Mouse (Mus musculus): ENCODE measurements around the gene Wdr6. TPM values are rescaled to one million over a fixed set of nuclear protein-coding genes. Genes with fewer than 3 reads are reported as not detected.

Wdr6 gene
- polyA plus RNA-seq (2014; fragmentation: Illumina TruSeq; extraction: RNeasy Lipid Tissue Mini Kit (QIAGEN cat#74804); ENCODE audit: low read depth, low replicate concordance), result 1.7 TPM

DNA sequence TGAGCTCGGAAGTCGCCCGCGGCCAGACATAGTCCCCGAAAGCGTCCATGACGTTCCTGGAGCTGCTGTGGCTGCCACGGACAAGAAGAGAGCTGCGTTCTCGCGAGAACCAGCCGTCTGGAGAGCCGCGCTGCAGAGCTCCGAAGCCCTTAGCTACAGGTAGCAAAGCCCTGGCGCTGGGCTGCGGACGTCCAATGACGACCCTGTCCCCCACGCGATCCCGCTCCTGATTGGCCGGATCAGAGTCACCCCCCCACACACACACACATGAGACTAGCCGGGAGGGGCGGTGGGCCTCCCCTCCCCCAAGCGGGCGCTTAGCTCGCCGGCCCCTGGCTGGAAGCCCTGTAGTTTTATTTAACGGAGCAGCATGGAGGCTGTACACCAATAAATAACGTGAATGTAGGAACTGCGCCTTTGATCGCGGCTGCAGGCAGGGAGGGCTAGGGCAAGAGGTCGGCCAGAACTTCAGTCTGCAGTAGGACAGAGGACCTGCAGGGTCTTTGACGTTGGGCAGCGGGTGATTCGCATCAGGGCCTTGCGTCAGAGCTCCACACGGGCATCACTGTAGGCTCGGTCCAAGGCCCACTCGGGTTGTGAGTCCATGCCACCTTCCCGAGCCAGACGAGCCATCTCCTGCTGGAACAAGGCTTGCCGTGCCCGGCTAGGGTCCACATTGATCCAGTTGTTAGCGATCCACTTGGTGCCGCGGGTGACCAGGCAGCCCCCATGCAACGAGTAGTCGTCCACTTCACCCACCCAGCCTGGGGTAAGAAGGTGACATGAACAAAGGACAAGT lies at the start of gene Wdr6:
Wdr6 (minus strand) TSS at position 195 of the 799 bp plus-strand sequence.

DNA sequence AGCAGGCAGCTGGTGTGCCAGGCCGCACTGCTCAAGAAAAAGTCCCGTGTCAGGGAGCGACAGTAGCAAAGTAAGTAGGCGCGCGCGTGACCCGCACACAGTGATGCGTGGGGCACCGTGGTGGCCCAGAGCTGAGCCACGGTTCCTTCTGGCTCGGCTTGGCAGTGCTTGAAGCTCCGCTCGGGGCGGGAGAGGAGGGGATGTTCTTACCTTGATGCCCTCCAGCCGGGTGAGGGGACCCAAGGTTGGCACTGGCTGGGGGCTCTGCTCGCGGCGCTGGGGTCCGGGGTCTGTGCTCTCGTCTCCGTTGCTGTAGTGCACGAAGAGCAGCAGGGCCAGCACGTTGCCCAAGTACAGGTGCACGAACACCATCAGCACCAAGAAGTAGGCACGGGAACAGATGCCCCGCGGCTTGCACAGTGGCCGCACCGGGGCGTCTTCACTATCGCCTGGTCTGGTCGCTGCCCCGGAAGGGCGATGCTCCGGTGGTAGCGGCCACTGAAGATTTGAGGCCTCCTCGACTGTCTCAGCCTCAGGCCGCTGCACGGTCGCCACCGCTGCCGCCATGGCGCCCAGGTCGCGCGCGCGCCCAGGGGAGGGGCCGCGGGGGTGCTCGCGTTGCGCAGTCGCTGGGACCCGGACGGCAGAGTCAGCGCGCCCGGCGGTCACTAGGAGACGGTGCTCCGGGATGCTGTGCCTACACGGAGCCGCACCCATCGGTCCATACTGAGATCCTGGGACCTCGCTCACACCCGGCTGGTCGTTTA lies 18.6 kb upstream of the Wdr6 start, which contains the start of gene P4htm:
P4htm (minus strand) TSS at position 670 of the 767 bp plus-strand sequence.

DNA sequence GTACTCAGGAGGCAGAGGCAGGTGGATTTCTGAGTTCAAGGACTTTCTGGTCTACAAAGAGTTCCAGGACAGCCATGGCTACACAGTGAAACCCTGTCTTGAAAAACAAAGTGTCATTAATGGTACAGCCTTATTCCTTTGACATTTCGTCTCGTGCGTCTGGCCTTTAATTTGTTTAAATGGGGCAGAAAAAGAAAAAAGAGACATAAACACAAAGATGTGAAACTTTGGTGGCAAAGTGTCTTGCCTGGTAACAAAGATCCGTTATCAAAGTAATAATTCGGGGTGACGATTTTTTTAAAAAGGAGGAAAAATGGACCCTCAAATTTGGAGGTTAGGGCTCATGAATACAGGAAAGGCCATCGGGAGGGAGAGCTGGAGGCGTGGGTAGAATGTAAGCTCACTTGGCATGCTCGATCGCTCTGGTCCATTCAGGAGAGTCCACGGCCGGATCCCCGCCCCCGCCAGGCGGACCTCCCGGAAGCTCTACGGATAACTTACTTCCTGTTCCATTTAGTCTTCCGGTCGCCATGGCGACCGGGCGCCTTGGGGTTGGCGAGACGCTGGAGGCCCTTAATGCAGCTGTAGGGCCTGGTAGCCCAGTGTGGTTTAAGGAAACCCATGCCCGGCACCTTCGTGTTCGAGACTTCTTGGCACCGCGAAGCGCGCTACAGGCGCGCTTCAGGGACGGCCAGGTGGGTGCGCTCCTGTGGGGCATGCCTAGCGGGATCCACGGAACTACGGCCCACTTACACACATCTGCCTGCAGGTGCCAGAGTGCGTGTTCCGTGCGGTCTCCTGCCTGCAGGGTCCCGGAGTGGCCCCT lies 8.9 kb downstream of the Wdr6 start, which contains the start of gene Dalrd3:
Dalrd3 (plus strand) TSS at position 506 of the 826 bp plus-strand sequence.

DNA sequence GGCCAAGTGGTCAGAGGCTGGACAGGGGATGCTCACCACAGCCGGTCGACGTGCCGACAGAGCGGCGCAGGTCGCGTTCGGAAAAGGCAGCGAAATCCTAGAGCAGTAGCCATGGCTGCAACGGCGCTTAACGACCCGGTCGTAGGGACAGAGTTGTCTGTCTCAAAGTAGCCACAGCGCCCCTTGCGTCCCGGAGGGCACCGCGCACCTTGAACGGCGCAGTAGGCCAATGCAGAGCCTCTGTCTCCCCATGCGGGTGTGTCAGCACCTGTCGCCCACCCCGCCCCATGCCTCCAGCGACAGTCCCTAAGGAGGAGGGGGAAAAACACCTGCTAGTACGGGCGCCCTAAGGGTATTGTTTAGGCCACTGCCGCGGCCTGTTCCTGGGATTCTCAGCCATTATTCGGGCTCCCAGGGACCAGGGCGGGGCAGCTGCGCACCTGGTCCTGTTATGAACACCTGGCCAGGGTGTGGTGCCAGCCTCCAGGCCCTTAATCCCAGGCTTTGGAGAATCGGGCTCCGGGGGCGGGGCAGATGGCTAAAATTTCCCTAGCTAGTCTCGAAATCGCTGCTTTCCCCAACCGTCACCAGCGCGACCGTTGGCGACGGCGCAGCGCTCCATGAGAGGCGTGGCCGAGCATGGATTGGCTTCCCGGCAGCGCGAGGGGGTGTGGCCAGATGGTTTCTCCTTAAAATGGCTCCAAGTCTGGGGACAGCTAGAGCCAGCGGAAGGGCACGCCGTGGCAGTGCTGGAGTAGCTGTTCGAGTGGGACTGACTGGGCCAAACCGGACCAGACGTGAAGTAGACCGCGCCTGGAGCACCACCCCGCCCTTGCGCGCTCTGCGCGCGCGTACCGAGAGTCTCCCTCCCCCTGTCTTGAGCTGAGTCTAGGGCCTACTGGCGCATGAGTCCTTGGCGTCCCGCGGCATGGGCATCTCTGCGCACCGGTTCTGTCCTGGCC lies 11.4 kb downstream of the Wdr6 start, which contains the start of gene Ndufaf3:
Ndufaf3 (minus strand) TSS at position 620 of the 962 bp plus-strand sequence.

DNA sequence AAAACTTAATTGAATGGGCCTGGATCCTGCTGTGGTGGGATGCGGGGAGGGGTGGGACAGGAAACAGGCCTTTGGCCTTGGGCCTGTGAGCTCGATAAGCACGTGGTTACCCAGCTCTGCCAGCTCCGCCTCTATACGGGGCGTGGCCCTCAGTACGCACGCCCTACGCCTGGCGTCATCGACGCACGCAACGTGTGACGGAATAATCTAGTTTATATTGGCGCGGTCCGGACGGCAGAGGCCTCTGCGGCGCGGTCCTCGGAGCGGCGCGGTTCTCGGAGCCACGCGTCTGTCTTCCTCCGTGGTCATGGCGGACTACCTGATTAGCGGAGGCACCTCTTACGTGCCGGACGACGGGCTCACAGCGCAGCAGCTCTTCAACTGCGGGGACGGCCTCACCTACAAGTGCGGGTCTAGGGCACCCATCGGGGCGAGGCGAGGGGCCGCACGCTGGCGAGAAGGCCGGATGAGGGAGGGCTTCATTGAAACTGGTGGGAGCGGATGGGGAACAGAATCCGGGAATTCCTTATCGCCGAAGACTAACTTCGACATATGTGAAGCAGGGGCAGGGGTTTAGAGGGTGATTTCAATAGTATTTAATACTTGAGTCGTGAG lies 18.2 kb downstream of the Wdr6 start, which contains the start of gene Impdh2:
Impdh2 (plus strand) TSS at position 60 of the 615 bp plus-strand sequence.

Other genes with a start within 250 kb of the Wdr6 start
- 93.3 TPM for gene Gpx1, start 239.8 kb downstream of the Wdr6 start, polyA plus RNA-seq (2014; fragmentation: Illumina TruSeq; extraction: RNeasy Lipid Tissue Mini Kit (QIAGEN cat#74804); ENCODE audit: low read depth, low replicate concordance)
- gene Usp4, start 230.9 kb downstream of the Wdr6 start, polyA plus RNA-seq (2014; fragmentation: Illumina TruSeq; extraction: RNeasy Lipid Tissue Mini Kit (QIAGEN cat#74804); ENCODE audit: low read depth, low replicate concordance), result 54.0 TPM
- gene 1700102P08Rik, start 185.9 kb downstream of the Wdr6 start, polyA plus RNA-seq (2014; fragmentation: Illumina TruSeq; extraction: RNeasy Lipid Tissue Mini Kit (QIAGEN cat#74804); ENCODE audit: low read depth, low replicate concordance), result 0.73 TPM
- gene Ccdc36, start 150.3 kb downstream of the Wdr6 start, polyA plus RNA-seq (2014; fragmentation: Illumina TruSeq; extraction: RNeasy Lipid Tissue Mini Kit (QIAGEN cat#74804); ENCODE audit: low read depth, low replicate concordance), result not detected
- not detected for gene BC048562, start 142.3 kb downstream of the Wdr6 start, polyA plus RNA-seq (2014; fragmentation: Illumina TruSeq; extraction: RNeasy Lipid Tissue Mini Kit (QIAGEN cat#74804); ENCODE audit: low read depth, low replicate concordance)
- 4.1 TPM for gene Ccdc71, start 118.2 kb downstream of the Wdr6 start, polyA plus RNA-seq (2014; fragmentation: Illumina TruSeq; extraction: RNeasy Lipid Tissue Mini Kit (QIAGEN cat#74804); ENCODE audit: low read depth, low replicate concordance)
- 0.53 TPM for gene Klhdc8b, start 117.2 kb downstream of the Wdr6 start, polyA plus RNA-seq (2014; fragmentation: Illumina TruSeq; extraction: RNeasy Lipid Tissue Mini Kit (QIAGEN cat#74804); ENCODE audit: low read depth, low replicate concordance)
- 5.1 TPM for gene Lamb2, start 99.0 kb downstream of the Wdr6 start, polyA plus RNA-seq (2014; fragmentation: Illumina TruSeq; extraction: RNeasy Lipid Tissue Mini Kit (QIAGEN cat#74804); ENCODE audit: low read depth, low replicate concordance)
- gene Usp19, start 88.1 kb downstream of the Wdr6 start, polyA plus RNA-seq (2014; fragmentation: Illumina TruSeq; extraction: RNeasy Lipid Tissue Mini Kit (QIAGEN cat#74804); ENCODE audit: low read depth, low replicate concordance), result 5.9 TPM
- gene Qars, start 71.0 kb downstream of the Wdr6 start, polyA plus RNA-seq (2014; fragmentation: Illumina TruSeq; extraction: RNeasy Lipid Tissue Mini Kit (QIAGEN cat#74804); ENCODE audit: low read depth, low replicate concordance), result 82.1 TPM
- gene Qrich1, start 61.9 kb downstream of the Wdr6 start, polyA plus RNA-seq (2014; fragmentation: Illumina TruSeq; extraction: RNeasy Lipid Tissue Mini Kit (QIAGEN cat#74804); ENCODE audit: low read depth, low replicate concordance), result 35.9 TPM
- gene Impdh2, start 18.5 kb downstream of the Wdr6 start, polyA plus RNA-seq (2014; fragmentation: Illumina TruSeq; extraction: RNeasy Lipid Tissue Mini Kit (QIAGEN cat#74804); ENCODE audit: low read depth, low replicate concordance), result 15.8 TPM
- 4.7 TPM for gene Ndufaf3, start 11.3 kb downstream of the Wdr6 start, polyA plus RNA-seq (2014; fragmentation: Illumina TruSeq; extraction: RNeasy Lipid Tissue Mini Kit (QIAGEN cat#74804); ENCODE audit: low read depth, low replicate concordance)
- 3.6 TPM for gene Dalrd3, start 8.9 kb downstream of the Wdr6 start, polyA plus RNA-seq (2014; fragmentation: Illumina TruSeq; extraction: RNeasy Lipid Tissue Mini Kit (QIAGEN cat#74804); ENCODE audit: low read depth, low replicate concordance)
- not detected for gene P4htm, start 18.9 kb upstream of the Wdr6 start, polyA plus RNA-seq (2014; fragmentation: Illumina TruSeq; extraction: RNeasy Lipid Tissue Mini Kit (QIAGEN cat#74804); ENCODE audit: low read depth, low replicate concordance)
- gene Arih2, start 70.6 kb upstream of the Wdr6 start, polyA plus RNA-seq (2014; fragmentation: Illumina TruSeq; extraction: RNeasy Lipid Tissue Mini Kit (QIAGEN cat#74804); ENCODE audit: low read depth, low replicate concordance), result 40.2 TPM
- 62.8 TPM for gene Slc25a20, start 83.3 kb upstream of the Wdr6 start, polyA plus RNA-seq (2014; fragmentation: Illumina TruSeq; extraction: RNeasy Lipid Tissue Mini Kit (QIAGEN cat#74804); ENCODE audit: low read depth, low replicate concordance)
- gene Prkar2a, start 110.6 kb upstream of the Wdr6 start, polyA plus RNA-seq (2014; fragmentation: Illumina TruSeq; extraction: RNeasy Lipid Tissue Mini Kit (QIAGEN cat#74804); ENCODE audit: low read depth, low replicate concordance), result 110 TPM
- gene Ip6k2, start 205.1 kb upstream of the Wdr6 start, polyA plus RNA-seq (2014; fragmentation: Illumina TruSeq; extraction: RNeasy Lipid Tissue Mini Kit (QIAGEN cat#74804); ENCODE audit: low read depth, low replicate concordance), result 123 TPM
- 0.16 TPM for gene Nckipsd, start 229.6 kb upstream of the Wdr6 start, polyA plus RNA-seq (2014; fragmentation: Illumina TruSeq; extraction: RNeasy Lipid Tissue Mini Kit (QIAGEN cat#74804); ENCODE audit: low read depth, low replicate concordance)
- gene Celsr3, start 247.6 kb upstream of the Wdr6 start, polyA plus RNA-seq (2014; fragmentation: Illumina TruSeq; extraction: RNeasy Lipid Tissue Mini Kit (QIAGEN cat#74804); ENCODE audit: low read depth, low replicate concordance), result not detected

Measured in kidney, adult 10 weeks (tissue).